Mouse (Mus musculus): ENCODE measurements around the gene Tmem174.

GRCm38 (mm10) chr13:98636571-98636970, 639 bp downstream of the Tmem174 start:
- no peak for TF ChIP-seq ZNF384 (IDR thresholded peaks at IDR 0.05; ENCODE audit: low read depth, low read length)
- TF ChIP-seq HCFC1 (IDR thresholded peaks at IDR 0.05; ENCODE audit: borderline replicate concordance, insufficient read depth, low read length) = no peak
- no peak for TF ChIP-seq ZC3H11A (IDR thresholded peaks at IDR 0.05; ENCODE audit: borderline replicate concordance, low read depth, low read length)
